Mouse (Mus musculus) urinary bladder, postnatal 14 days (tissue): ENCODE data around the gene Tcerg1l.

Source experiments
- DNase-seq: peaks from one replicate; pipeline ENCODE4 v3.0.0; 2021; ENCODE audit warnings: low spot score

Tcerg1l gene

GRCm38 (mm10) chr7:138397485-138398181 lies at the start of gene Tcerg1l:
TSS of gene Tcerg1l (minus strand) at chr7:138397730.
- no peak for DNase-seq

- DNase-seq, result no peak
Observed at GRCm38 (mm10) chr7:138442096-138442495, 44.6 kb upstream of the Tcerg1l start.

- DNase-seq, result no peak
Observed at GRCm38 (mm10) chr7:138432541-138432940, 35.0 kb upstream of the Tcerg1l start.

GRCm38 (mm10) chr7:138431456-138431855 lies 33.9 kb upstream of the Tcerg1l start:
- no peak for DNase-seq

- no peak for DNase-seq
Observed at GRCm38 (mm10) chr7:138429916-138430315, 32.4 kb upstream of the Tcerg1l start.

- peak; percentile 34 for DNase-seq
Observed at GRCm38 (mm10) chr7:138428826-138429225, 31.3 kb upstream of the Tcerg1l start.

- DNase-seq, result no peak
Observed at GRCm38 (mm10) chr7:138427441-138427840, 29.9 kb upstream of the Tcerg1l start.

- DNase-seq, result no peak
Observed at GRCm38 (mm10) chr7:138413496-138413895, 16.0 kb upstream of the Tcerg1l start.

- no peak for DNase-seq
Observed at GRCm38 (mm10) chr7:138401641-138402040, 4.1 kb upstream of the Tcerg1l start.

GRCm38 (mm10) chr7:138400506-138401272 lies 3.2 kb upstream of the Tcerg1l start:
- no peak for DNase-seq

GRCm38 (mm10) chr7:138398182-138398793 lies 758 bp upstream of the Tcerg1l start:
- peak; percentile 36 for DNase-seq

GRCm38 (mm10) chr7:138396863-138397484 lies 556 bp downstream of the Tcerg1l start:
- DNase-seq, result peak; percentile 48

- DNase-seq, result no peak
Observed at GRCm38 (mm10) chr7:138396109-138396862, 1.2 kb downstream of the Tcerg1l start.

GRCm38 (mm10) chr7:138389941-138390340 lies 7.6 kb downstream of the Tcerg1l start:
- no peak for DNase-seq

GRCm38 (mm10) chr7:138389071-138389470 lies 8.5 kb downstream of the Tcerg1l start:
- no peak for DNase-seq

- DNase-seq, result no peak
Observed at GRCm38 (mm10) chr7:138379221-138379620, 18.3 kb downstream of the Tcerg1l start.

- no peak for DNase-seq
Observed at GRCm38 (mm10) chr7:138378546-138378945, 19.0 kb downstream of the Tcerg1l start.

GRCm38 (mm10) chr7:138375573-138375972 lies 22.0 kb downstream of the Tcerg1l start:
- no peak for DNase-seq

GRCm38 (mm10) chr7:138374376-138374775 lies 23.2 kb downstream of the Tcerg1l start:
- DNase-seq, result no peak

GRCm38 (mm10) chr7:138373530-138373929 lies 24.0 kb downstream of the Tcerg1l start:
- DNase-seq, result no peak

- DNase-seq, result no peak
Observed at GRCm38 (mm10) chr7:138367570-138367969, 30.0 kb downstream of the Tcerg1l start.

- no peak for DNase-seq
Observed at GRCm38 (mm10) chr7:138365519-138365918, 32.0 kb downstream of the Tcerg1l start.
